Mouse (Mus musculus): ENCODE data around the gene Daw1. TPM values are rescaled to one million over a fixed set of nuclear protein-coding genes. Genes with fewer than 3 reads are reported as not detected.

Daw1 gene
- total and polyA plus RNA-seq, 2 experiments from 2014 or later, result not detected

DNA sequence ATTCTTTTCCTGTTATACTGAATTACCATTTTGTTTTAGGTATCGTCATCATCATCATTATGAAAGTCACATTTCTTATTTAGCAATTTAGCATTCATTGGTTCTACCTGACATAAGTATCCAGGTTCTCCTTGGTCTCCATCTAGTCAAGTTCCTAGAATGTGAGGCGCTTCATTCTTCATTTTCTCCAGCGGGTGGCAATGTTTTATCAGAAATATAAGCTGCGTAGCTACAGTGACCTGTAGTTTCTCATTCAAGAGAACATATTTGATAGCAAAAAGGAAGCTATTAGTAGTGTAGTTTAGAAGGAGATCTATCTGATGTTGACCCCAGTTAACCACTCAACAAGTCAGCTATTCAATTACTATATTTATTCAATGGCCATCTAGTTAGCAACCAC lies 21.9 kb downstream of the Daw1 start:
- TF ChIP-seq CTCF (IDR thresholded peaks at IDR 0.05; ENCODE audit: low read depth) (peak; percentile 52), EP300 (IDR thresholded peaks at IDR 0.05; ENCODE audit: low read depth) (no peak)
- no peak overlapping the region for H3K9ac ChIP-seq (replicated peaks; ENCODE audit: low read depth, low read length)
- no peak overlapping the region for H3K27ac ChIP-seq (ENCODE audit: low read depth)
- no peaks in the 10 kb centered on the region for H3K27me3 ChIP-seq (ENCODE audit: control insufficient read depth, insufficient read depth, low read length)
- no peaks in the 10 kb centered on the region for H3K9me3 ChIP-seq (replicated peaks; ENCODE audit: control insufficient read depth, low read length)
- H3K36me3 ChIP-seq (replicated peaks; ENCODE audit: control insufficient read depth, insufficient read depth, low read length), result no peaks in the 10 kb centered on the region
- ATAC-seq (ENCODE audit: insufficient read depth, low read depth), result no peak
- no peaks in the 10 kb centered on the region for H3K4me1 ChIP-seq (ENCODE audit: control insufficient read depth, insufficient read depth)
- 39% methylated on average over 4 of the region's 4 CpGs for WGBS
- DNase-seq (ENCODE audit: low spot score), result peak; percentile 34
- H3K4me2 ChIP-seq (ENCODE audit: low read depth, low read length), result no peak overlapping the region
- no peak overlapping the region for H3K4me3 ChIP-seq (ENCODE audit: low read depth, low read length)

DNA sequence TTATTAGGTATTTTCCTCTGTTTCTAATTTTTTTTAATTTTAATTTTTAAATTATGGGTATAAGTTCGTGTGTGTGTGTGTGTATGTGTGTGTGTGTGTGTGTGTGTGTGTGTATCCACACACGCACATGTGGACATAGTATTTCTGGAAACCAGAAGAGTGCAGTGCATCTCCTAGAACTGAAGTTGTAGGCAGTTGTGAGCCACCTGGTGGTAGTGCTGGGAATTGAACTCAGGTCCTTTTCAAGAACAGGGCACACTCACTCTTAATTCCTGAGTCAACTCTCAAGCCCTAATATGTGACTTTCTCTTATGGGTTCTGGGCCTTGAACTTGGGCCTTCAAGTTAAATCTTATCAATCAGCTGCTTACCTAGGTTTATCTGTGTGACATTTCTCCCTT lies 27.6 kb downstream of the Daw1 start:
- H3K4me3 ChIP-seq (ENCODE audit: low read depth, low read length), result no peak overlapping the region
- no peak overlapping the region for H3K4me2 ChIP-seq (ENCODE audit: low read depth, low read length)
- no peak overlapping the region for H3K27ac ChIP-seq (ENCODE audit: low read depth)
- ATAC-seq (ENCODE audit: insufficient read depth, low read depth) (0 out of 2 replicates have a peak, but pooled peaks have one; percentile 20), DNase-seq (ENCODE audit: low spot score) (peak; percentile 15)
- TF ChIP-seq CTCF (IDR thresholded peaks at IDR 0.05; ENCODE audit: low read depth) (peak; percentile 78), EP300 (IDR thresholded peaks at IDR 0.05; ENCODE audit: low read depth) (no peak)
- H3K9me3 ChIP-seq (replicated peaks; ENCODE audit: control insufficient read depth, low read length), result no peaks in the 10 kb centered on the region
- no peaks in the 10 kb centered on the region for H3K27me3 ChIP-seq (ENCODE audit: control insufficient read depth, insufficient read depth, low read length)
- H3K36me3 ChIP-seq (replicated peaks; ENCODE audit: control insufficient read depth, insufficient read depth, low read length), result no peaks in the 10 kb centered on the region
- no peaks in the 10 kb centered on the region for H3K4me1 ChIP-seq (ENCODE audit: control insufficient read depth, insufficient read depth)
- H3K9ac ChIP-seq (replicated peaks; ENCODE audit: low read depth, low read length), result no peak overlapping the region
- 45% methylated on average over 2 of the region's 2 CpGs for WGBS

DNA sequence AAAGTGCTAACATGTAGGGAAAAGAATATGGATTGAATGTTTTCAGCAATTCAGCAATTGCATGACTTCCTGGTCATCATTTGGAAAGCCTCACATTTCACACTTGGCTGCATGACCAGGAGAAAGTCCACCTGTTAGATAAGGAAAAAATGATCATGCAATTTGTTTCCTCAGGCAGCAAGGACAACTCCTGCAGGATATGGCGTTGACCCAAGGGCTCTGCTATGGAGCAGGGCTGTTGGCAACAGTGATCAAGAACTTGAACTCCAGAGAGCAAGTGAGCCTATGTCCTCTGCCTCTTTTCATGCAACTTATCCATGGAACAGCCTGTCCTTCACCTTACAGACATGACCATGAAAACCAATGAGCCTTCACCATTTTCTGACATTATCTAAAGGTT lies 50.4 kb downstream of the Daw1 start:
- no peak for ATAC-seq (ENCODE audit: insufficient read depth, low read depth)
- Histone ChIP-seq H3K27ac (ENCODE audit: low read depth) (no peak overlapping the region), H3K4me2 (ENCODE audit: low read depth, low read length) (no peak overlapping the region), H3K36me3 (replicated peaks; ENCODE audit: control insufficient read depth, insufficient read depth, low read length) (no peaks in the 10 kb centered on the region), H3K9me3 (replicated peaks; ENCODE audit: control insufficient read depth, low read length) (no peaks in the 10 kb centered on the region), H3K9ac (replicated peaks; ENCODE audit: low read depth, low read length) (no peak overlapping the region), H3K27me3 (ENCODE audit: control insufficient read depth, insufficient read depth, low read length) (no peaks in the 10 kb centered on the region), H3K4me1 (ENCODE audit: control insufficient read depth, insufficient read depth) (no peaks in the 10 kb centered on the region), H3K4me3 (ENCODE audit: low read depth, low read length) (no peak overlapping the region)
- 53% methylated on average over 1 of the region's 1 CpGs for WGBS
- no peak for TF ChIP-seq CTCF (IDR thresholded peaks at IDR 0.05; ENCODE audit: low read depth)
- TF ChIP-seq EP300 (IDR thresholded peaks at IDR 0.05; ENCODE audit: low read depth), result no peak
- no peak for DNase-seq (ENCODE audit: low spot score)

DNA sequence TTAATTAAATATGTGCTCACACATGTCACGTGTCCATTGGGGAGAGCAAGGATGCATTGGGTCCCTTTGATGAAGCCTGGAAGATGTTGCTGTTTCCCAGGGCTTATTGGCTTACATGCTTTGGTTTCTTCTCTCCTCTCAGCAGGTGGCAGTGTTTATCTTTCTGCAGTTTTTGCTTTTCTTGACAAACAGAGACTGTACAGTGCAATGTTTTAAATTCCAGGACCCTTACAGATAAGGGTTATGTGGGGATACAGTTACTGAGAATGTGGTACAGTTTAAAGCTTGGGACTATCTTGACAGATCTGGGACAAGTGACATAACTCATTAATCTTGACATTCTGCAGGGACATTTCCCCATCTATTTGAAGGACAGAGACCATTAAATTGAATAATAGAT lies 58.7 kb downstream of the Daw1 start:
- no peak overlapping the region for H3K4me2 ChIP-seq (ENCODE audit: low read depth, low read length)
- H3K9ac ChIP-seq (replicated peaks; ENCODE audit: low read depth, low read length), result no peak overlapping the region
- TF ChIP-seq CTCF (IDR thresholded peaks at IDR 0.05; ENCODE audit: low read depth), result peak; percentile 59
- TF ChIP-seq EP300 (IDR thresholded peaks at IDR 0.05; ENCODE audit: low read depth), result no peak
- H3K27me3 ChIP-seq (ENCODE audit: control insufficient read depth, insufficient read depth, low read length), result no peaks in the 10 kb centered on the region
- H3K27ac ChIP-seq (ENCODE audit: low read depth), result no peak overlapping the region
- H3K36me3 ChIP-seq (replicated peaks; ENCODE audit: control insufficient read depth, insufficient read depth, low read length), result no peaks in the 10 kb centered on the region
- H3K4me1 ChIP-seq (ENCODE audit: control insufficient read depth, insufficient read depth), result no peaks in the 10 kb centered on the region
- H3K4me3 ChIP-seq (ENCODE audit: low read depth, low read length), result no peak overlapping the region
- DNase-seq (ENCODE audit: low spot score) (no peak), ATAC-seq (ENCODE audit: insufficient read depth, low read depth) (no peak)
- WGBS, result 26% methylated on average over 1 of the region's 1 CpGs
- H3K9me3 ChIP-seq (replicated peaks; ENCODE audit: control insufficient read depth, low read length), result 0 out of 2 replicates have a peak, but pooled peaks cover 3% of the 10 kb centered on the region

DNA sequence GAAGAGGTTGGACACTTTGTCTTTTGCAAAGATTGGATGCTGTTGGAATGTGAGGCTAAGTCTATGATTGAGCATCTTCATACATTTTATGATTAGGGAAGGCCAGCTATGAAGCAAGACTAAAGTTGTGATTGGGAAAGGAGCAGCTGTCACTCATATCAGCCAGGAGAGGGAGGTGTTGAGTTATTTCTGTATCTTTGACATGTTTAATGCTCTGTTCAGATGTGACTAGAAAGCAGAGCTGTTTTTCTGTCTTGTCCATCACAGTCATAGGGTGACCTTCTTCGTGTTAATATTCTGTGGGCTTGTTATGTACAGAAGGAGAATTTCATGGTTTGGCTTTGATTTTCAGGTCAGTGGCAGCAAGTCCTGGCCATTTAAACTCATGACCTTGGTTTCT lies 63.5 kb downstream of the Daw1 start:
- H3K4me3 ChIP-seq (ENCODE audit: low read depth, low read length), result no peak overlapping the region
- TF ChIP-seq CTCF (IDR thresholded peaks at IDR 0.05; ENCODE audit: low read depth) (peak; percentile 52), EP300 (IDR thresholded peaks at IDR 0.05; ENCODE audit: low read depth) (no peak)
- H3K27ac ChIP-seq (ENCODE audit: low read depth), result no peak overlapping the region
- no peaks in the 10 kb centered on the region for H3K36me3 ChIP-seq (replicated peaks; ENCODE audit: control insufficient read depth, insufficient read depth, low read length)
- no peak overlapping the region for H3K4me2 ChIP-seq (ENCODE audit: low read depth, low read length)
- no peak overlapping the region for H3K9ac ChIP-seq (replicated peaks; ENCODE audit: low read depth, low read length)
- ATAC-seq (ENCODE audit: insufficient read depth, low read depth) (no peak), DNase-seq (ENCODE audit: low spot score) (peak; percentile 41)
- 56% methylated on average over 1 of the region's 1 CpGs for WGBS
- H3K4me1 ChIP-seq (ENCODE audit: control insufficient read depth, insufficient read depth), result no peaks in the 10 kb centered on the region
- no peaks in the 10 kb centered on the region for H3K9me3 ChIP-seq (replicated peaks; ENCODE audit: control insufficient read depth, low read length)
- no peaks in the 10 kb centered on the region for H3K27me3 ChIP-seq (ENCODE audit: control insufficient read depth, insufficient read depth, low read length)

DNA sequence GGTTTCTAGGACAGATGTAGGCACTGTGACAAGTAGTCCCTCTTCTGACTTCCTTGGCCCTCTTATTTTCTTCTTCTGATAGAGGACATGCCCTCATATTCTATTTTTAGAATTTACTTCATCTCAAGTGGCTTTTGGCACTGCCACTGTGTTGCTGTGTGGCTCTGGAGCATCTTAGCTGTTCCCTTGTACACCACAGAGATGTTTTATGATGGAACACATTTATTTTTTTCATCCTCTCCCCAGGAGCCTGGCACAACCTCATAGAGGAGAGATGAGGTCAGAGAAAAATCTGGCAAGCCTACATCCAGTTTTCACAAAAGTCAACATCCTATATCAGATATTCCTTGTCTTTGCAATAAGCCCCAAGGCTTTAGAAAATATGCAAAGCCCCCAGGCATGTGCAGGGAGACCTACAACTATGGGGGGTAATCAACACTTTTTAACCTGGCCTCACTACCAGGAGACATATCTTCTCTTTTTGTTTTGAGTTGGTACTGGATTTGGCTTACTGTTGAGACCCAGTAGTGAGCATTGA lies 64.9 kb downstream of the Daw1 start:
- H3K9me3 ChIP-seq (replicated peaks; ENCODE audit: control insufficient read depth, low read length), result no peaks in the 10 kb centered on the region
- no peaks in the 10 kb centered on the region for H3K27me3 ChIP-seq (ENCODE audit: control insufficient read depth, insufficient read depth, low read length)
- no peak overlapping the region for H3K9ac ChIP-seq (replicated peaks; ENCODE audit: low read depth, low read length)
- ATAC-seq (ENCODE audit: insufficient read depth, low read depth), result peak; percentile 68; the same call in 1 of the 2 replicates
- TF ChIP-seq EP300 (IDR thresholded peaks at IDR 0.05; ENCODE audit: low read depth), result no peak
- no peak for TF ChIP-seq CTCF (IDR thresholded peaks at IDR 0.05; ENCODE audit: low read depth)
- H3K4me3 ChIP-seq (ENCODE audit: low read depth, low read length), result no peak overlapping the region
- no peak for DNase-seq (ENCODE audit: low spot score)
- no peak overlapping the region for H3K4me2 ChIP-seq (ENCODE audit: low read depth, low read length)
- no peaks in the 10 kb centered on the region for H3K36me3 ChIP-seq (replicated peaks; ENCODE audit: control insufficient read depth, insufficient read depth, low read length)
- no peak overlapping the region for H3K27ac ChIP-seq (ENCODE audit: low read depth)
- H3K4me1 ChIP-seq (ENCODE audit: control insufficient read depth, insufficient read depth), result no peaks in the 10 kb centered on the region

Data from heart, postnatal 0 days (tissue).